Mouse (Mus musculus) spleen, adult 2 months (tissue): ENCODE results near the gene Galns.

Experiments used
- CTCF ChIP-seq: fragments of 200-500 bp; IDR thresholded peaks from 2 replicates; pipeline ENCODE4 v1.5.1; 2011; ENCODE audit warnings: mild to moderate bottlenecking, inconsistent platforms; ENCODE audit not compliant: insufficient read depth, insufficient read length, insufficient replicate concordance; ENCODE audit errors: extremely low read depth
- POLR2A ChIP-seq: fragments of 200-500 bp; IDR thresholded peaks from 2 replicates; pipeline ENCODE4 v1.6.1; 2011; ENCODE audit warnings: low read depth, low read length, inconsistent platforms

DNA sequence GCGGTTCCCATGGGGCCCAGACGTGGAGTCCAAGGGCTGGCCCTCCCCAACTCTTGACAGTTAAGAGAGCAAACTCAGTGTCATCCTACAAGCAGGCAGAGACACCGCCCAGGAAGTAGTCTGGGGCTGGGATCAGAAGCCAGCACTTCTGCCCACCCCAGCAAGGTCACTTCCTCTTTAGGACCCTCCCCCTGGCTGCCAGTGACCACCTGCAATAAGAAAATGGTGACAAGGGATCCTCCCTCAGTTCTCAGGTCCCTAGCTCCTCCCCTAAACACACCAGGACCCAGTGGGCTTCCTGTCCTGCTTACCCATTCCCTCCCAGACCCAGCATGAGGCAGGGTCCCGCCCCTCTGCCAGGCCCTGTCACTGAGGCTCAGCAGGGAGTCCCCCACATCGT, 63.4 kb downstream of the Galns start:
- TF ChIP-seq CTCF, result no peak
- TF ChIP-seq POLR2A, result peak; percentile 31; the same call in 1 of the 2 replicates
